Mouse (Mus musculus) adrenal gland, adult 2 months (tissue): ENCODE measurements at regions not wholly inside any gene's neighbourhood (a gene's known extent, or its start where the extent isn't known, plus 50 kb on each side); places are given as distances from the start of the nearest gene placed in this dataset.
A peak's percentile ranks its signal among the peaks of the same experiment; 100 is the strongest.

Experiments used
- DNase-seq: peaks from one replicate; pipeline ENCODE4 v3.0.0; 2021

DNA sequence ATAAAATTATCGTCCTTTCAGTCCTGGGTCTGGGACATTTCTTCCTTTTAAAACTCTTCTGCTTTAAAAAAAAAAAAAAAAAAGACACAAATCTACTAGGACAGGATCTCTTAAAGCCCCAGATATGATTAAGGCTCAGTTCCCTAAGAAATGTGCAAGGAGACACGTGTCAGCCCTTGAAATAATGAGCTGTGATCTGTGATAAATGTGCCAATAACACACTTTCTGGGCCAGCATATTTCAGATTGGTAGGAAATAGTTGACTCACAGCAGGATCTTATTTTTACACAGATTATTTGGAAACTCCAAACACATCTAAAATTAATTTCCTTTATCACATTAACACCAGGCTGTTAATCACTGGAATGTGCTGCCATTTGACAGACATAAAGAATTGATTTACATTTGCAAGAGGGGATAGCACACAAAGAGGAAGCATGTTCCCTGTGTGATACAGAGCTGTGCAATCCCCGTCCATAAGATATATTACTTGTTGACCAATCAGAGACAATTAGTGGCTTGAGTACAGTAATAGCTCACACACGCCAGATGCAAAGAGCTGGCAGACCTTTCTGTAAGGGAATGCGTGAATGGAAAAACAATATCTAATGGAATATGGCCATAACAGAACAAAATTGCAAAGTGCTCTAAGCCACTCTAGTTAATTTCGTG lies 263.7 kb downstream of the Pax3 start:
- DNase-seq, result no peak

DNA sequence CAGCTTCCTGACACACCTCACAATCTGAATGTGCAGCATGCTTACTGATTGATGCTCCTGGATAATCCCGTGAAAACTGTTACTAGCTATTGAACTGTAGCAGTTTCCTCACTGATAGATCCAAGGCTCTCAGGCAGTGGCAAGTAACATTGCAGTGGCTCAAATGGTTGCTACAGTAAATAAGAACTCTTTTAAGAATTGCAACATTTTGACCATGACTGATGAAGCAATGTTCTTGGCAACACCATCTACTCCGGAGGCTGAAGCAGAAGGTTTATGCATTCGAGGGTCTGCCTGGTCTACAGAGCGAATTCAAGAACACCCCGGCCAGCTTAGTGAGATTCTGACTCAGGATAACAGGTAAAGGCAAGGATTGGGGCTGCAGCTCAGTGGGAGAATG lies 264.7 kb downstream of the Pax3 start:
- peak; percentile 6 for DNase-seq

DNA sequence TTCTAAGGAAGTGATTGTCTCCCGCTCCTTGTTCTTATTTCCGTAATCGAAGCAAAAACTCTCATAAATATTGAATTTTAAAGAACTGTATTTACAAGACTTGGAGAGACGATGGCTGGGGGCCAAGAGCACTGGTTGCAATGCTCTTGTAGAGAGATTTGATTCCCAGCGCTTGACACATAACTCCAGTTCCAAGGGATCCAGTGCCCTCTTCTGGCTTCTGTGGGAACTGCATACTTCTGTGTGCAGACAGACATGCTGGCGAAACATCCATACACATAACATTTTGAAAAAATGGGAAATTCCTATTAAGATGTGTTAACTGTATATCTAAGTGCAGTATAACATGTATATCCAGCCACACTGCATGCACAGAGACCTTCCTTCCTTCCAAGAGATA lies 266.3 kb downstream of the Pax3 start:
- DNase-seq, result no peak

DNA sequence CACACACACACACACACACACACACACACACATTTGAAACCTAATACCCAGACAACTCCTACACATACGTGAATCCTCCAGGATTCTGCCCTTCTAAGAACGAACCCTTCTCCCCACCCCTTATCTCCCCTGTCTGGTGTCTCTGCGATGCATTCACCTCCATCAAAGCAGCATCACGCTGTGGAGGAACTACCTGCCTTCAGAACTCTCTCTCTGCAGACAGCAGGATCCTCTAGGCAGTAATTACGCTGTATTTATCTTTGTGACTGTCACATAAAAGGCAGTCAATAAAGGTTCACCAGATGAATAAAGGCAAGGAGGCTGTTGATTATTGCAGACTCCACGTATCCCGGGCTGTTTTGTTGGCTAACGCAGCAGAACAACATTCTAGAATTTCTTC lies 267.4 kb downstream of the Pax3 start:
- no peak for DNase-seq

DNA sequence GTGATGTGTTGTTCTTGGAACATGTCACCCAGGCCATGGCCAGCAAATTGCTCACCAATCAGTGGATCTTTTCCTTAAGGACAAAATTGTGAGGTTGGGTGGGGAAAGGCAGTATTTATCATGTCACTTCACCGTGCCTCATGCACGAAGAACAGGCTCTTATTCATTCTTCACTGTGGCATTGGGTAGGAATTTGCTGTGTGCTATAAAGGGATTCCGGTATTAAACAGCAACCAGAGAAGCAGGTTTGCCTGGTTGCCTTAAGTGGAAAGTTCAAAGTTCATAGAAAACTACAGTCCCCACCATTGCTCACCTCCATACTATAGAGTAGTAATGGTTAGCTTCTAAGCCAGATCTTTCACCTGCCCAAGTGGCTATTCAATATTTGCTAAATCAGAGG lies 270.8 kb downstream of the Pax3 start:
- DNase-seq, result no peak

DNA sequence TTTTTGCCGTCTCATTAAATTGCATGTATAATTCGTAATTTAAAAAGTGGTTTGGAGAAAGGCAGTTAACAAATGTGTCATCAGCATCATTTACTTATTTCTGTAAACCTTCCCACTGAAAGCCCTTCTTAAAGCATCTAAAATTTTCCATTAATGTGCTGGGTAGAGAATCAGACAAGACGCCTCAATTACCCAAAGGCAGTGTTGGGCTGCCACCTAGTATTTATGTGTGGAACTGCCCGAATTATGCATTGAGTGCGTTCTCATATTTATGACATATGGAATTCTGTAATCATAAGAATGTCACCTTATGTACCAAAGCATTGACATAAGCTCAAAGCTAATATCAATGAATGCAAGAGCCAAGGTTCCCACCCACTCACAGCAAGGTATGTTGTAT lies 300.7 kb downstream of the Pax3 start:
- DNase-seq, result no peak

DNA sequence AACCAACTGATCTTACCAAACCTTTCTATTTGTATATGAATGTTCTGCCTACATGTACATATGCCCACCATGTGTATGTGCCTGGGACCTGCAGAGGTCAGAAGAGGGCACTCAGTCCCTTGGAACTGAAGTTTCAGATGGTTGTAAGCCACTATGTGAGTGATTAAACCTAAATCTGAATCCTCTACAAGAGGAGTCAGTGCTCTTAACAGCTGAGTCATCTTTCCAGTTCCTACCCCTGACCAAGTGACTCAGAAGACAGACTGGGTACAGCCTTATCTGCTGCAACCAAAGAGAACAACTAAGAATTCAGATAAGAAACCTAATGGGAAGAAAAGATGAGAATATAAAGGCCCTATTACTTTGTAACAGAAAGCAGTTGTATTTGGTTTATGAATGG lies 317.9 kb downstream of the Pax3 start:
- DNase-seq, result peak; percentile 2

DNA sequence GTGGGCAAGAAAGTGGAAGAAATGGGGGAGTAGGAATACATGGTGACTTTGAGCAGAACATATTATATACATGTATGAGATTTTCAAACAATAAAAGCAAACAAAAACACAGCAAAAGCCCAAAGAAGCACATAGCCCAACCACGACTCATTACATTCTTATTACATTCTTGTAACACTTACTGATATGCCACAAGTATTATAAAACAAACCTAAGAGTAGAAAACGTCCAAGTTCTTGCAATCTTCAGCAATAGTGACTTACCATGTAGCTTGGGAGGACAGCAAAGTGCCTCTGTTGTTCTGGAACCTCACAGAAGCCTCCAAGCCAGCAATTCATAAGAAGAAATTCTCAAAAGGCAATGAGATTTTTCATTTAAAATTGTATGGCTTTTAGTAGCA lies 326.8 kb downstream of the Pax3 start:
- no peak for DNase-seq

DNA sequence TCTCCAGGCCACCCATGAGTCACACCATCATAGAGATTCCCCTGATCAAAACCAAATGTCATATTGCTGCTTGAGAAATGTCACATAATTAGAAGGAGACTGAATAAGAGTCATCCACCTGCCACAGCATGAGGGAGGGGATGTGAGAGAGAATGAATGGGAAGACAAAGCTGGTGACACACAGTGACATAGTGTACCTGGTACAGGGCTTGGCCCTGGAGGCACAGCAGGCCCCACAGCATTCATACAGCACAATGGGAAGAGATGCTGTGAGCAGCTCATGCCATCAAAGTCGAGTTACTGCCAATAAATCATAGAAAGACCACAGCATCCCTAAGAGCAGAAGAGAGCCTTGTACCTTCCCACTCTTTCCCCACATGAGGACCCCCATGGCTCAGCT lies 327.8 kb downstream of the Pax3 start:
- DNase-seq, result no peak

DNA sequence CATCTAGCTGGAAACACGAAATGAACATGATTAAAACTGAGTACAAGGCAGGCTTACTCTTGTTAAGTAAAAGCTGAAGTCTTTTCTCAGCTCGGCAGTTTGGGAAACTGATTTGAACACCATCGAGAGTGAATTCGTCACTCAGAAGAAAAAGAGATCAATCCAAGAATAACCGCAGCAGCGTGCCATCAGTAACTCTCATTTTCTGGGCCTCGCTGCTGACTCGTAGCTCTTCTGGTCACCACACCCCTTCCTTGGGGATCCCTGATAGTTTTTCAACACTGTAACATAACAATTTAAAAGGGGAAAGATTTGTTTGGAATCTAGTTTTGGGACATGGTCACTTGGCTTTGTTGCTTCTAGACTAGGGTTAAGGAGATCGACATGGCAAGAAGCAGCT lies 337.0 kb downstream of the Pax3 start:
- DNase-seq, result no peak

DNA sequence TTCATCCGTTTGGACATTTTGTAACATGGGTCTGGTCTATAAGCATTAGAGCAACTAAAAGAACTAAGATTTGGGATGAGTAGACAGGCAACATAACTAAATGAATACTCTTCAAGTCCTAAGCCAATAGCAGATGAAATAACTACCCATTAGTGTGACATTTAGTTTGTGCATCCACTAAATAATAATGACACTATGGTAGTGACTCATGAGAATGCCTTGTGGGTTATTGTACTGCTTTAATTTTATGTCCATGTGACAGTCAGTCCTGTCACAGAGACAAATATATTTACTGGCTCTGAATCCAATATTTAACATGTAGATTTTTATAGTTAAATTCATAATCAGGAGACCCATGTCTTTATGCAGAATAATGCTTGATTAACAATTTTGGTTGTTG lies 339.5 kb upstream of the Epha4 start:
- DNase-seq, result no peak

DNA sequence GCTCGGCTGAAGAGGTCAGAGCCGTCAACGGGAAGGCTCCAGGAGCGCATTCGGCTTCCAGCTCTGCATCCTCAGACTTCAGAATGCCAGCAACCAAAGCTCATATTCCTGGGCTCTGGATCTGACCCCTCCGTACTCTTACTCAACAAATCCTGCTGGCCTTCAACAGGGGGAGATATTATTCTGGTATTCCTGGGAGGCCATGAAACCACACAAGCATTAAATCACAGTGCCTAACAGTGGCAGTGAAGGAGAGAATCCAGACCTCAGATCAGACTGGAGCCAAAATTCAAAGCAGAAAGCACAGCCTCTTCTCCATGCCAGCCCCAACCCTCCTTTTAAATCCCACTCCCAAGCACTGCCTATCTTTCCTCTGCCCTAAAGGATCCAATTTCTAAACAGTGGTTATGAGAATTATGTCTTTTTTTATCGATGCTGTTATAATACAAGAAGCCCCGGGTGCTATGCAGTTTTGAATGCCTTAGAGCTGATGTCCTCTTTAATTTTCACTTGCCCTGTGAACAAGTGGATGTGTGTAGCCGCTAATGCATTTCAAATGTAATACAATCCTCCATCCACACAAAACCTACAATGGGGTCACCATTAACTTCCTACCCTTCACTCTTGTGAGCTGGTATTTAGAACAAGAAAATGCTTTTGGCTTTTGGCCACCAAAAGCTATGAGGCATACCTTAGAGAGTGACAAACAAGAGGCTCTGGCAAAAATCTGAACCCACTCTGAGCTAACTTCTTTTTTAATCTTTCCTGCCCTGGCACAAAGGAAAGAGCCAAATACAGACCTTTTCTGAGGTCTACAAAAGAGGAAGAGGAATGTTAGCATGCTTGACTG lies 333.1 kb upstream of the Epha4 start:
- no peak for DNase-seq

DNA sequence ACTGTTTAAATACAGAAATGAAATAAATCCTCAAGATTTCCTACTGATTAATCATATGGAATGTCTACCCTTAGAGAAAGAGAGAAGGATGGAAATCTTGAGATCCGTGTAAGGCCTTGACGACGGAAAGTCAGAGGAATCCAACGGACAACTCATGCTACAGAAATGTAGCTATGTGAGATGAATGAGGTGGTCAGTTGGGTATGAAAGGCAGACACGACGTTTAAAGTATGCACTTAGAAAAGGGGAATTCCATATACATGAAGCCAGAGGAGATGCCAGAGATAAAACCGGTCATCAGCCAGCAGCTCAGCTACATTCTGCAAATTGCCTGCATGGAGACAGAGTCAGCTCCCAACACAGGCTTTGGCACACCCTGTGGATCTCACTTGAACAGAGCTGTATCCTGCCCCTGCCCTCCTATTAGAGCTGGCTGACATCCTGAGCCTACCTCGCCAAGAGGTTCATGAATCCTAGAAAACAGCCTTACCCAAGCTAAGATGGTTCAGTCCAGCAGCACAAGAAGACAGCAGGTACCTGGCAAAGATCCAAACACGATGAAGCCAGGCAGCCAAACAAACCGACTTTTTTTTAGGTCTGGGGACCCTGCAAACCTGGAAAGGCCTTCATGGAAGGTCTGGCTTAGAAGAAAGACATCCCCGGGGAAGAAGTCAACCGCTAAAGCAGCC lies 331.3 kb upstream of the Epha4 start:
- DNase-seq, result no peak

DNA sequence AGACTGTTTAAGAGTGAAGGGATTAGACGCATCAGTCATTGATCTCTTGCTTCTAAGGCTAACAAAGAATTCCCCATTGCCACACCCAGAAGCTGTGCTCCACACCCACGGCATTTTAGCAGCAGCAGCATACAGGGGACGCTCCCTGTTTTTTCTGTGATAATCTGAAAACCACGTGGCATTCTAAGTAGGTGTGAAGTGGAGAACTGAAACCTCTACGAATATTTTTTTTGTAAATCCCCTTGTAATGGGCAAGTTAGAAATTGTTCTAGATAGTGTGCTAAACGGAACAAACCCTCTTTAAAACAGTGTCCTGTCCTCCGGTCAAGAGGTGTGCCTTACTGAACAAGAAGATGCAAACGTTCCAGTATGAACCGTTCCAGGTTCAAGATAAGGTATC lies 325.8 kb upstream of the Epha4 start:
- no peak for DNase-seq

DNA sequence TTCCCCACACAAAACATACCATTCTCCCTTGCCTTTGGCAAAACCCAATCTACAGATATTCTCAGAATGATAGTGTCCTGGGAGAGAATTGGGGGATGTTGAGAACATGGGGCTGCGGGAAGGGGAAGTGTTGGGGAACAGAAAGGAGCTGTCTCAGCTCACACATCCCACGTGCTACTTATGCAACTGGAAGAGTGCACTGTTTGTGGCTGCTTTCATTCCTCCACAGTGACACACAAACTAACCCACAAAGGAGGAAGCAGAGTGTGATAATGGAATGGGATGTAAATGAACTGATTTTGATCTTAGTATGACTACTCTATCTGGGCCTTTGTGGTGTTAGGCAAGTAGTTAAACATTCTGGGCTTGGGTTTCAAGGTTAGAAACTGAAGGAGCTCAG lies 317.3 kb upstream of the Epha4 start:
- no peak for DNase-seq

DNA sequence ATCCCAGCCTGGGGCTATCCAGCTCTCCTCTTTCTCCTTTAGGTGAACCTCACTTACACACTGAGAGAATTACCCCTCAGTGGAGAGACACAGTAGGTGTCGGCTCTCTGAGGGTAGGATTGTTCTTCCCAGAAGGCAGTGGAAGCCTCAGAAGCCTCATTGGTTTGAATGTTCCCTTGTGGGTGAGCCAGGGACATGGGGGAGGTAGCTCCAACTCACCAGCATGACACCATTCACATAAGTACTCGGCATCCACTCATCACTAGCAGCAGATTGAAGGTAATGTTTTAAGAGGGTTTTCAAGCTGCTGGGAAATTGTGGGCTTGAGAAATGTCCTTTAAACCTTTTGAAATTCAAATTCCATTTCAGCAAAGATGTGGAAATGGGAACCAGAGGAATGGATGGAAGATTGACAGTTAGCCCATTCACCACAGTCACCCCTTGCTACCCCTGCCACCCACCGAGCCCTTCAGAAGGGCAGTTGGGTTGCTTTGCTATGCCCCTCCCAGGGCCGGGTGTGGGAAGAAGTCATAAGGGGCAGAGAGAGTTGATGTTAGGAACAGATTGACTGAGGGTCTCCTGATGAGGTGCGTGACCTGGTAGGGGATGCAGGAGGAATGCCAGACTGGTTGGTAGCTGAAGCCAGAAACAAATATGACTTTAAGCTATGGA lies 310.0 kb upstream of the Epha4 start:
- no peak for DNase-seq

DNA sequence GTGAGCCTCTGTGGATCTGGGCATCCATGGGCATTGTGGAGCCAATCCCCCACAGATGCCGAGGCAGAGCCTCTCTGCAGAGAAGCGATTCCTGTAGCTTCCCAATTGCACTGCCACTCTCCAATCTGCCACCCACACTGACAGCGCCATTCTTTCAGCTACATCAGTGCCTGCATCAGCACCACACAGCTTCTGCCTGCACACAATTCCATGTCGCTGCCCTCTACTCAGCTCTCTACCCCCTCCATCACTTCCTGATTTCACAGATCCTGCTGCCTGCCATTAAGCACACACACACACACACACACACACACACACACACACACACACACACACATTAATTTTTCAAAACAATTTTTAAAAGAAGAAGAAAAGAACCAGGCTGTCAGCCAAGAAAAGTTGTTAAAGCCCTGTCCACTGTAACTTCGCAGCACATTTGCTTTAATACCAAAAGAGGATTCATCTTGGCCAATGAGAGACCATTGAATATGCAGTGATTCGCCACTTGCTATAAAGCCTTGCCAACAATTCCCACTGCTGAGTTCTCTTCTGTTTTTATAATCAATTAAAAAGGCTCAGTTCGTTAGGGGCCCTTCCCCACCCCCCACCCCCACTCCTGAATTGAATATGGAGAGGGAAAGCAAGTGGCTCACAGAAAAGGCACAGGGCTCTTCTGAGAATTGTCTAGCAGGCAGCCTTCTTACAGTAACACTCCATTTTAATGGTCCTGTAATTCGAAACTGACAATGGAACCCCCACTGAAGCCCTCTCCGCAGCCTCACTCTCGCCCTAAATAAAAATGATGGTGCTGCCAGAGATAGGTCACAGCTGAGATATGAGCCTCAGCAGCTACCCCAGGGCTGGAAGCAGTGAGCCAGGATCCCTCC lies 309.2 kb upstream of the Epha4 start:
- DNase-seq, result no peak

DNA sequence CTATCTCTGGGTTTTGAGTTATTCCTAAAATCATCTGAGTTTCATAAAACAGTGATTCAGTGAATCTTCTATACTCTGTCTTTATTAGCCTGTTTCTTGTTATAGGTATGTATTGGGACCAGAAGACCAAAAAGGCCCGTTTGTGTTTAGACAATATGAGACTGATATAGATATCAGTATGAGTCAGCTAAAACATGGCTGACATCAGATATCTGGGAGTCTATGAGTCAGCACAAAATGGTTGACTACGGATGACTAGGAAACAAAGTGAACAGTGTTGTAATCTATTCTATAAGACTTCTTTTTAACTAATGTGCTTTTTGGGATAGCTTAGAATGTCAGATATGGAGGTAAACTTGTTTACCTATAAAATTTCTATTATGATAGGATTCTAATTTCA lies 305.2 kb upstream of the Epha4 start:
- DNase-seq, result no peak

DNA sequence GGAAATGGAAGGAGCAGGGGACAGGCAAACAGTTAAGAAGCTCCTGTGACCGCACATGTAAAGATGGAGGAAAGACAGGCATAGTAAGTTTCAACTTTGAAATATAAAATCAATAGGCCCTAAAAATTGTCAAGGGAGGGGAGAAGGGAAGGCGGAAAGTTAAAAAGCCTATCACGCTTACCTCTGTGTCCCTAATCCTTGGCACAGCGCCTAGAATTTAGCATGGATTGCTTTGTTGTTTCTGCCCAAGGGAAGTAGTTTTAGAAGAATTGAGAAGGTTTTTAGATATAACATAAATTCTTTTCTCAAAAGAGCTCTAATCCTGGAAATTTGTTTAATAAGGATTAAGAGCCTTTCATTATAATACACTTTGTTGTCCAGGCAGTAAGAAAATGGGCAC lies 300.6 kb upstream of the Epha4 start:
- DNase-seq, result no peak

DNA sequence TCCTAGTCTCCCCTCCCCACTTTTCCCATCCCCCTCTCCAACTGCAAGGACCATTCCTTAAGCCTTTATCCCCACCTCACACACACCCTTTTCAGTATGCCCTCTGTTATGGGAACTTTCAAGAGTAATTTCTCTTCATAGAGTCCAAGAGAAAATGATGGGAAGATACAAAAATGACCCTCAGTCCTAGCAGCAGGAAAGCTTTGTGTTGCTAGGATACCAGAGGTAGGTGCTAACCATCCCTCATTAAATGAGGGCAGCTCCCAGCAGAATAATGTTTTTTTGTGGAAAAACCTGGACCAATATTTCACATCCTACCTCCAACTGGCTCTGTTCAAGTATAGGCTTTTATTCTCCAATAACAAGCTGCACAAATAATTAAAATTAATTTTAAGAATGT lies 296.7 kb upstream of the Epha4 start:
- DNase-seq, result no peak

DNA sequence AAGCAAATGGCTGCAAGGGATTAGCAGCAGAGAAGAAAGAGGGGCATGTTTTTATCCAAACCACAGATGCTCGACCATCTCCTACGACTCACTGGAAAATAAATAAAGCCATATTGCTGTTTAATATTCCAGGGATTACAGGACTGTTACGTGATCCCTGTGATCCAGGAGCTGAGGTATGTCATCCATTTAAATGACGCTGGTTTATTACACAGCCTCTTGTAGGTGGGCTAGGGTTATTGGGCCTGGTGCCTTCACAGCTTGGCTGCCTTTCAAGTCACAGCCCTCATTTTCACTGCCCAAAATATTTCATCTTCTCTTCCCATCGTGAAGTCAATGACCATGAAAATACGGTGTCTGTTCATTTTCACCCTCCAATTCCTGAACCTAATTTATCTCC lies 276.1 kb upstream of the Epha4 start:
- DNase-seq, result no peak

DNA sequence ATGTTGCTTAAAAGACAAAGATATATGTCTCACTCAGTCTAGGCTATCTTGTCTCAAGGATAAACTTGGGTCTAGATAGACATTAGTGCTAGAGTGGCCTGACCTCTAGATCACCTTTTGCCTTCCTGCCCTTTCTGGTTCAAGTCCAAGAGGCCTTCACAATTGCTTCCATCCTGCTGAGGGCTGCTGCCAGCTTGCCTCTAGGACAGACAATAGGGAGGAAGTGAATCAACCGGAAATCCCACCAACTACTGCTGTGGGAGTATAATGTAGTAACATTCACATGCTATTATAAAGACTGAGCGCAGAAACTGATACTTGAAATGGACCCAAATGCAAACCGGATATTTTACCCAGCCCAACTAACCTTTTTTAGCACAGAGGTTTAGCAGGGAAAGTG lies 239.4 kb upstream of the Epha4 start:
- DNase-seq, result no peak
